Mouse (Mus musculus) kidney, postnatal 0 days (tissue): ENCODE data around the gene Hoxa5. TPM values are rescaled to one million over a fixed set of nuclear protein-coding genes. Genes with fewer than 3 reads are reported as not detected.

Experiments
- ATAC-seq: fragments of 200-750 bp; cut with Nextera tagmentation; replicated peaks from 2 replicates; pipeline ENCODE4 v1.8.0; 2017; ENCODE audit warnings: low read depth, moderate number of reproducible peaks, moderate TSS enrichment, moderate library complexity; ENCODE audit not compliant: low FRiP score
- DNase-seq: peaks from one replicate; pipeline ENCODE4 v3.0.0-alpha.2; 2016; ENCODE audit warnings: low spot score
- H3K27ac ChIP-seq: fragments of 300-500 bp; sonication (generic); 2 replicates; pipeline ENCODE4 v1.5.1; 2014; ENCODE audit warnings: mild to moderate bottlenecking
- H3K27me3 ChIP-seq: fragments of 300-500 bp; sonication (generic); 2 replicates; pipeline ENCODE4 v1.6.1; 2014; ENCODE audit warnings: low read length, mixed read lengths; ENCODE audit not compliant: insufficient read depth
- H3K36me3 ChIP-seq: fragments of 300-500 bp; sonication (generic); 2 replicates; pipeline ENCODE4 v1.6.1; 2014; ENCODE audit warnings: low read length, mixed read lengths; ENCODE audit not compliant: insufficient read depth
- H3K4me1 ChIP-seq: fragments of 300-500 bp; sonication (generic); replicated peaks from 2 replicates; pipeline ENCODE4 v1.6.1; 2014; ENCODE audit warnings: antibody characterized with exemption, low read length, mixed read lengths; ENCODE audit not compliant: insufficient read depth
- H3K4me2 ChIP-seq: fragments of 300-500 bp; sonication (generic); 2 replicates; pipeline ENCODE4 v1.6.1; 2014; ENCODE audit warnings: mild to moderate bottlenecking, low read length, moderate library complexity, mixed read lengths
- H3K4me3 ChIP-seq: fragments of 300-500 bp; sonication (generic); replicated peaks from 2 replicates; pipeline ENCODE4 v1.5.1; 2014; ENCODE audit warnings: low read depth, low read length
- H3K9ac ChIP-seq: fragments of 300-500 bp; sonication (generic); 2 replicates; pipeline ENCODE4 v1.6.1; 2014; ENCODE audit warnings: low read depth, low read length
- H3K9me3 ChIP-seq: fragments of 300-500 bp; sonication (generic); replicated peaks from 2 replicates; pipeline ENCODE4 v1.6.1; 2016; ENCODE audit warnings: low read length, inconsistent platforms, mixed read lengths
- CTCF ChIP-seq: IDR thresholded peaks from 2 replicates; pipeline ENCODE4 v1.5.1; 2016; ENCODE audit warnings: antibody characterized with exemption, low read depth, mild to moderate bottlenecking, moderate library complexity
- WGBS: fragments of 180-500 bp; shearing (Covaris S2); extraction: QIAGEN DNeasy Blood & Tissue Kit; methylation state at CpG from one replicate; pipeline ENCODE4 v1.1.7; 2014; 5-methylcytosine and 5-hydroxymethylcytosine counted together
- polyA plus RNA-seq: library from polyadenylated mRNA; unstranded; fragments of >200 nt; fragmentation: Nextera tagmentation; extraction: Ambion mirVana; gene quantifications from 2 replicates; pipeline ENCODE4 v1.2.1, GENCODE M21; 2015

Hoxa5 gene
- polyA plus RNA-seq, 1 experiment from 2014 or later: 10.4 TPM

DNA sequence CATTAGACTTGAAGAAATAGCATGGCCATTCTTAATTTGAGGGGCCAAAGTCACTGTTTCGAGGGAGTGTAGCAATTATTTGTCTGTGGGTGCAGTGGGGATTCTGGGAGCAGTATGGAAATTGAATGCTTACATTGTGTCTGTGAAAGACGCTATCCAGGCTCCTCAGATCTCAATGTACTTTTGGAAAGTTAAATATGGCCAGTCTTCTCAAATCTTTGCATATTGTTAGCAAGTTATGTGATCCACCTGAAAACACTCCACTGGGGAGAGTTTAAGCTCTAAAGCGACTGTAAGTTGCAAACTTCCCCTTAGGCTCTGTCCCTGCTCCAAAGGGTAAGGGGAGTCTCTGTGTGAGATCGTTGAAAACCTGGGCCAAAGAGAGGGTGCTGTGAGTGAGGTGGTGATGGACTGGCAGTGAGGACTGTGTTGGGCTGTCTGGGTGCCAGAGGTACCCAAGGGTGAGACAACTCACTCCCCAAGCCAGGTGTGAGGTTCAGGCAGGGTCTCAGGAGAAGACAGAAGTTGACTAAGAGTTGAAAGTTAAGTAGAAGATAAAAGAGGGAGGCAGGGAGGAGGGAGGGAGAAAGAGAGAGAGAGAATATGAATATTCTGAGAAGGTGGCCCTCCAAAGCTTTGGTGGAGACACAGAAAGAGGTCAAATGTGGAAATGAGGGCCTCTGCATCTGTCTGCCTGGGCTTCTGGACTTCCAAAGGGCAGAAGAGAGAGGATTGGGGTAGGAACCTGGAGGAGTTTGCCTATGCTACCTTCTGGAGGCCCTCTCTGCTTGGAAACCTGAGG lies 2.7 kb upstream of the Hoxa5 start:
- peak overlapping the region; percentile 47; the same call in 1 of the 2 replicates for H3K9ac ChIP-seq
- WGBS: 36% methylated on average over 4 of the region's 4 CpGs
- TF ChIP-seq CTCF: no peak
- peaks cover 44% of the 10 kb centered on the region for H3K4me1 ChIP-seq
- H3K36me3 ChIP-seq: 0 out of 2 replicates have a peak, but pooled peaks cover 7% of the 10 kb centered on the region
- no peak overlapping the region for H3K4me3 ChIP-seq
- ATAC-seq (no peak), DNase-seq (no peak)
- peak overlapping the region; percentile 15; the same call in 1 of the 2 replicates for H3K27ac ChIP-seq
- H3K4me2 ChIP-seq: peak overlapping the region; percentile 89
- H3K27me3 ChIP-seq: no peaks in the 10 kb centered on the region
- no peaks in the 10 kb centered on the region for H3K9me3 ChIP-seq

DNA sequence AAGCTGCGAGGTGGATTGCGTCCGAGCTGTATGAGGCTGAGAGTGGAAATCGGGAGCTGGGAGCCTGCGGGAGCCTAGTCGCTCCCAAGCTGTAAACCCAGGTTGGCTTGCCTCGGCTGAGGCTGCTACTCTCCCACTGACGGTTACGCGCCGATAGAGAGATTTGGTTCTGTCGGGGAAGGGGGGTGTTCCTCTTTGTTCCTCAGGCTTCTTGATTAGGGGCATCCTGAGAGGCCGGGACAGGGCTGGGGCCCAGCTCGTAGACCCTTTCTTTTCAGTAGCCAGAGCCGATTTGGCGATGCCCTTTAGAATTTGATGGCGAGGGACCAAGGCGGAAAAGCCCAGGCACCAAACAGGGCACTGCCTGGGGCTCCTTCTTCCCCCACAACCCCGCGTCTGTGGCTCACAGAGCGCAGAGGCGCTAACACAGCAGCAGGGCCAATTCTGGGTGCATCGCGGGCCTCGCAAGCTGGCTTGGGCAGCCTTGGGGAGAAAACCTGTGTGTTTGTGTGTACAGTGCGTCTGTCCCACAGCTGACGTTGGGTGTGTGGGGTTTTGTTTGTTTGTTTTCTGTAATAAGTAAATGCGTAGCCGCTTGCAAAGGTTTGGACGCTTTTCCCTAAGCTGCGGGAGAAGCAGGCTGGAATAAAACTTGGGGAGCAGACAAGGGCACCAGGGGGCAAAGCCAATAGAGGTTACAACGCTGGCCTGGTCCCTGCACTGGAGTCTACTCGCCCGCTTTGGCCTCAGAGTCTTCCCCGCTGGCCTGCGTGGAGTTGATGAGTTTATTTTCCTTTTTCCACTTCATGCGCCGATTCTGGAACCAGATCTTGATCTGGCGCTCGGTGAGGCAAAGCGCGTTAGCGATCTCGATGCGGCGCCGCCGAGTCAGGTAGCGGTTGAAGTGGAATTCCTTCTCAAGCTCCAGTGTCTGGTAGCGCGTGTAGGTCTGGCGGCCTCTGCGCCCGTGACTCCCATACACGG lies 1.5 kb upstream of the Hoxa5 start:
- Histone ChIP-seq H3K9me3 (no peaks in the 10 kb centered on the region), H3K4me3 (peak overlapping the region; percentile 13; the same call in 1 of the 2 replicates), H3K36me3 (0 out of 2 replicates have a peak, but pooled peaks cover 7% of the 10 kb centered on the region), H3K4me2 (peak overlapping the region; percentile 89), H3K4me1 (peaks cover 42% of the 10 kb centered on the region), H3K9ac (peak overlapping the region; percentile 33), H3K27ac (peak overlapping the region; percentile 74), H3K27me3 (no peaks in the 10 kb centered on the region)
- 21% methylated on average over 55 of the region's 55 CpGs for WGBS
- DNase-seq (no peak), ATAC-seq (no peak)
- no peak for TF ChIP-seq CTCF

DNA sequence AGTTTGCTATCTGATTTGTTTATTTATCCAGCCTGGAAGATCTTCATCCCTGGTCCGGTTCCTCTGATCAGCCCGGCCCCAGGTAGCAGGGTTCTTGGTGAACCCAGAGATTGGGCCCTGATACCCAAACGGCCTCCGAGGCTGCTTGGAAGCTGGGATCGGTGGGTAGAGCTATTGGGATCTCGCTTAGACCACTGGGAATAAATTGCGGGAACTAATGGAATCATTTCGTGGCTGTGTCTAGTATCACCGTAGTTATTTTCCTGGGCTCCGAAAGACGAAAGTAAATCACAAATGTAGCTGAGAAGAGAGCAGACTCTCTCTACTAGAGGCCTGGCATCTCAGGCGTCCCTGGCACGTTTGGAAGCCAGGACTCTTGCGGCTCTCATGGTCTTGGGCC lies 834 bp upstream of the Hoxa5 start:
- ATAC-seq (no peak), DNase-seq (no peak)
- Histone ChIP-seq H3K4me1 (peaks cover 39% of the 10 kb centered on the region), H3K27me3 (no peaks in the 10 kb centered on the region), H3K9ac (peak overlapping the region; percentile 33), H3K36me3 (0 out of 2 replicates have a peak, but pooled peaks cover 7% of the 10 kb centered on the region), H3K9me3 (no peaks in the 10 kb centered on the region), H3K27ac (peak overlapping the region; percentile 74), H3K4me2 (peak overlapping the region; percentile 89), H3K4me3 (peak overlapping the region; percentile 13; the same call in 1 of the 2 replicates)
- WGBS: 25% methylated on average over 14 of the region's 14 CpGs
- no peak for TF ChIP-seq CTCF

DNA sequence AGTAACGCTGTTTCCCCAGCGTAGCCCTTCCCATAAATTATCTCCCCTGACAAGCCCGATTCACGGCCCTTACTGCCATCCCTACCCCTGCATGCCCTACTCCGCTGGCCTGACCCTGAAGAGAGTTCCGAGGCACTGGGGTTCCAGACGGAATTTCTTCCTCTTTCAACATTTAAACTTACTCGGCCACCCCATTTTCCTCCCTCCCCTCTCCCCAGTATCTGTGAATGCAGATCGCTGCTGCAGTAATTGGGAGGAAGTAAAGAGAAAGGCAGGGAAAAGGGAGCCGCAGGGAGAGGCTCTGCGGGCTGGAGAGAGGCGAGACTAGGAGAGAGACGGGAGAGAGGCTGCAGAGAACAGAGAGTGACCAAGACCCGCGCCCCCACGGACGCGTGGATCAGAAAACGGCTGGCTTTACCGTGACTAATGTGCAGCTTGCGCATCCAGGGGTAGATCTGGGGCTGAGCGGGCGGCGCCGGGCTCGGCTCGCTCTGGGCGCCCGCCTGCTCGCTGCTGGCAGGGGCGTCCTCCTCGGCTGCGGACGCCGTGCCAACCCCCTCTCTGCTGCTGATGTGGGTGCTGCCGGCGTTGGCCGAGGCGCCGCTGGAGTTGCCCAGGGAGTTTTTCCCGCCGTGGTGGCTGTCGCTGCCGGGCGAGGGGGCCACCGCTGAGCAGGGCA lies 877 bp downstream of the Hoxa5 start:
- no peaks in the 10 kb centered on the region for H3K27me3 ChIP-seq

DNA sequence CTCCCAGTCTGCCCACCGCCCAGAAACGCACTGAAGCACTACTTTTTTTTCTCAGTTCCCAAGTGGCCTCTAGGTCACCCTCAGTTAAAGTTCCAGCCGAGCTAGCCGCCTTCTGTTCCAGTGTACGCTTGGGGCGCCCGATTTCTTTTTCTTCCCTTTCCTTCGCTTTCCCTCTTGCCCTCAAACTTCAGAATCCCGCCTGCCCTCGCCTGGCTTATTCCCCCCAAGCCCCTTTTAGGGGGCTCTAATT lies 1.3 kb downstream of the Hoxa5 start:
- H3K36me3 ChIP-seq: 0 out of 2 replicates have a peak, but pooled peaks cover 11% of the 10 kb centered on the region
- ATAC-seq (no peak), DNase-seq (peak; percentile 83)
- H3K27me3 ChIP-seq: no peaks in the 10 kb centered on the region
- WGBS: 13% methylated on average over 10 of the region's 10 CpGs
- peak overlapping the region; percentile 74 for H3K27ac ChIP-seq
- H3K9me3 ChIP-seq: no peaks in the 10 kb centered on the region
- H3K4me2 ChIP-seq: peak overlapping the region; percentile 89
- peak overlapping the region; percentile 59 for H3K4me3 ChIP-seq
- peak; percentile 18; the same call in 1 of the 2 replicates for TF ChIP-seq CTCF
- peaks cover 30% of the 10 kb centered on the region for H3K4me1 ChIP-seq
- H3K9ac ChIP-seq: peak overlapping the region; percentile 76

More for the DNA sequence above, 877 bp downstream of the Hoxa5 start:
- H3K4me3 ChIP-seq: peak overlapping the region; percentile 59
- DNase-seq (no peak), ATAC-seq (peak; percentile 6; the same call in 1 of the 2 replicates)
- H3K4me2 ChIP-seq: peak overlapping the region; percentile 89
- 6% methylated on average over 44 of the region's 46 CpGs for WGBS
- H3K27ac ChIP-seq: peak overlapping the region; percentile 74
- TF ChIP-seq CTCF: 0 out of 2 replicates have a peak, but pooled peaks have one; percentile 1
- H3K9ac ChIP-seq: peak overlapping the region; percentile 76
- peaks cover 32% of the 10 kb centered on the region for H3K4me1 ChIP-seq
- H3K36me3 ChIP-seq: 0 out of 2 replicates have a peak, but pooled peaks cover 10% of the 10 kb centered on the region
- no peaks in the 10 kb centered on the region for H3K9me3 ChIP-seq
